Mouse (Mus musculus) intestine, embryonic 16.5 days (tissue): ENCODE measurements around the gene Nps. TPM values are rescaled to one million over a fixed set of nuclear protein-coding genes. Genes with fewer than 3 reads are reported as not detected.

ENCODE experiments used
- ATAC-seq: fragments of 200-750 bp; cut with Nextera tagmentation; 2 replicates; pipeline ENCODE4 v1.8.0; 2017; ENCODE audit warnings: moderate TSS enrichment, moderate library complexity
- H3K27ac ChIP-seq: fragments of 300-500 bp; sonication (generic); 2 replicates; pipeline ENCODE4 v1.5.1; 2014; ENCODE audit warnings: mild to moderate bottlenecking, low read length
- H3K27me3 ChIP-seq: fragments of 300-500 bp; sonication (generic); replicated peaks from 2 replicates; pipeline ENCODE4 v1.6.1; 2014; ENCODE audit warnings: low read length, control low read depth, mixed read lengths; ENCODE audit not compliant: control insufficient read depth, insufficient read depth
- H3K36me3 ChIP-seq: fragments of 300-500 bp; sonication (generic); 2 replicates; pipeline ENCODE4 v1.6.1; 2014; ENCODE audit warnings: low read length, control low read depth; ENCODE audit not compliant: control insufficient read depth, insufficient read depth
- H3K4me1 ChIP-seq: fragments of 300-500 bp; sonication (generic); 2 replicates; pipeline ENCODE4 v1.6.1; 2014; ENCODE audit warnings: low read length, control low read depth, mixed read lengths; ENCODE audit not compliant: control insufficient read depth, insufficient read depth
- H3K4me2 ChIP-seq: fragments of 300-500 bp; sonication (generic); 2 replicates; pipeline ENCODE4 v1.6.1; 2014; ENCODE audit warnings: low read depth, low read length, control low read depth
- H3K4me3 ChIP-seq: fragments of 300-500 bp; sonication (generic); 2 replicates; pipeline ENCODE4 v1.5.1; 2014; ENCODE audit warnings: mild to moderate bottlenecking, low read length
- H3K9ac ChIP-seq: fragments of 300-500 bp; sonication (generic); 2 replicates; pipeline ENCODE4 v1.6.1; 2014; ENCODE audit warnings: low read depth, low read length
- H3K9me3 ChIP-seq: fragments of 300-500 bp; sonication (generic); 2 replicates; pipeline ENCODE4 v1.6.1; 2016; ENCODE audit warnings: low read length, control low read depth; ENCODE audit not compliant: control insufficient read depth
- WGBS: fragments of 180-500 bp; shearing (Covaris S2); extraction: QIAGEN DNeasy Blood & Tissue Kit; methylation state at CpG from one replicate; pipeline ENCODE4 v1.1.7; 2014; 5-methylcytosine and 5-hydroxymethylcytosine counted together
- polyA plus RNA-seq: library from polyadenylated mRNA; unstranded; fragments of >200 nt; fragmentation: Nextera tagmentation; extraction: Ambion mirVana; gene quantifications from 2 replicates; pipeline ENCODE4 v1.2.1, GENCODE M21; 2015

Gene Nps
- polyA plus RNA-seq, 1 experiment from 2014 or later: not detected

DNA sequence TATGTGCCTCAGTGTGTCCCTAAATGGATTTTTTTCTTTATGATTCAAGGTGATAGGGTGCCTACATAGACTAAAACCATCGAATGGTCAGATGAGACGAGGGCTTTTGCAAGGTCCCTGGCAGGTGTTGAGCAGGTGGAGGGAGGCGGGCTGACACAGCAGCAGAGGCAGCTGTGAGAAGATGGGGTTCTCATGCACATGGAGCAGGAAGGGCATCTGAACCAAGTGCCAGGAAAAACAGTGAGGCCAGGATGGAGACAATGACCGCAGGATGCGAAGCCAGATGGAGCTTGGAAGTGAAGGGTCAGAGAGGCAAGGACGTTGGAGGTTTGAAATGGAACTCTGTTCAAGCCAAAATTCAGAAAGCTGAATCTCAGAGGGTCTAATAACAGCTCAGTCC, 18.5 kb upstream of the Nps start:
- H3K36me3 ChIP-seq: no peaks in the 10 kb centered on the region
- H3K27me3 ChIP-seq: no peaks in the 10 kb centered on the region
- 0 out of 2 replicates have a peak, but pooled peaks cover 2% of the 10 kb centered on the region for H3K4me1 ChIP-seq
- H3K9me3 ChIP-seq: no peaks in the 10 kb centered on the region
- no peak overlapping the region for H3K4me3 ChIP-seq
- H3K4me2 ChIP-seq: no peak overlapping the region
- no peak overlapping the region for H3K27ac ChIP-seq
- H3K9ac ChIP-seq: no peak overlapping the region
- no peak for ATAC-seq
- WGBS: 84% methylated on average over 6 of the region's 6 CpGs

DNA sequence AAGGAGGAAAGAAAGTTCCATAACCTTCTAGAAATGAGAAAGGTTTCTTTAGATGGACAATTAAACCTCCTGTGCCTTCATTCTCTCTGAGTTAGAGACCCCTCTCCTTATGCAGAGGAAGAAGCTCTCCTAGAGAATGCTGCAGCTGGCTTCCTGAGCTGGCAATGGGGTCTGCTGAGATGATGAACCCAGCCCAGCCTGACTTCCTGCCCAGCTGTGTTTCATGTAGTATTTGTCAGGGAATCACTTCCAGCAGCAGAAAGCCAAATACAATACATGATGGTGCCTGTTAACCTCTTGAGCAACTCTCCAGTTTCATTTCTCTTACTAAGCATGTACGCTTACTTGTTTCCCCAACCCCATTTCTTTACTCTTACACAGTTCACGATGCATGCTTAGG, 17.9 kb upstream of the Nps start:
- ATAC-seq: no peak
- Histone ChIP-seq H3K4me3 (no peak overlapping the region), H3K4me2 (no peak overlapping the region), H3K27ac (no peak overlapping the region), H3K9ac (no peak overlapping the region), H3K27me3 (no peaks in the 10 kb centered on the region), H3K4me1 (0 out of 2 replicates have a peak, but pooled peaks cover 2% of the 10 kb centered on the region), H3K9me3 (no peaks in the 10 kb centered on the region), H3K36me3 (no peaks in the 10 kb centered on the region)
- 81% methylated on average over 2 of the region's 2 CpGs for WGBS

DNA sequence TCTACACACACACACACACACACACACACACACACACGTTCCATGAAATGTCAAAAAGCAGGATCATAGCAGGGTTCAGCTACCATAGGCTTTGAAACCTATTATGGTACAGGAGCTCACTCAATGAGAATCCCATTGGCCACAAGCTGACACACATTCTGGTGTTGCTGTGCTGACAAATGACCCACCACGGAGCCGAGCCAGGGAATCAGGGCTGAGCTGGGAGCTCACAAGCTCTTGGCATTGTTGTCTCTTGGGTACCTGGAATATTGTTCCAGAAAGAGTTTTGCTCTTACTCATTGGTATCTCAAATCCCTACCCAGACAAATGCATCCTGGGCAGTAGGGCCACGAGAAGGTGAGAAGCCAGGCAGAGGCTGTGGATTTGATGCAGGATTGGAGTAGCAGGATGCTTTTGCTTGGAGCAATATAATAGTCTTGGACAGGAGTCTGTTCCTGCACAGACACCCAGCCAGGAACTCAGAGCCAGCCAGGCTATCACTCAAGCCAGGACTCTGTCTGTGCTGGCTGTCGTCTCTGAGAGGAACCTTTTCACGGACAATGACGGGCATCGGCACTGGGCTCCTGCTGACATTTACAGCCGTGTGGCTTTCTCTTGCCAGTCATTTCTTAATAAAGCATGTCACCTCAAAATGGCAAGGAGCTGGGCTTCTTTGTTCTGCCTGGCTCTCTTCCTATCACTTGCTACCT, 14.2 kb upstream of the Nps start:
- no peak overlapping the region for H3K27ac ChIP-seq
- 69% methylated on average over 9 of the region's 9 CpGs for WGBS
- no peaks in the 10 kb centered on the region for H3K9me3 ChIP-seq
- no peak overlapping the region for H3K9ac ChIP-seq
- ATAC-seq: no peak
- no peaks in the 10 kb centered on the region for H3K36me3 ChIP-seq
- H3K4me2 ChIP-seq: no peak overlapping the region
- H3K27me3 ChIP-seq: no peaks in the 10 kb centered on the region
- no peaks in the 10 kb centered on the region for H3K4me1 ChIP-seq
- H3K4me3 ChIP-seq: no peak overlapping the region

DNA sequence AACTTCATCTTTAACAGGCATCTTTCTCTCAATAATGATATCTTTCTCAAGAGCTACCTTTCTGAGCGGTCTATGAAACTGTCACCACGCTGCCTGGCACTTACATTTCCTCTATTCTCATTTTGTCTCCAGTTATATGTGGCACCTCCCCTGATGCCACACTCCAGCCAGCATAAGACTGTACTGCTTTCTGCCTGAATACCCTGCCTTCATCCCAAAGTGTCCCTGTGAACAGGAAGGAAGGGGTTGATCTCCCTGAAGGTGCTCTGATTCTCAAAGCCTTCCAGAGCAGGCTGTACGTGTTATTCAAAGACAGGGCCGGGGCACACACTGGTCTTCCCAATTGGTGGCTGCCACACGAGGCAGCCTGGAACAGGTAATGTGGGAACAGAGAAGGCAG, 12.1 kb upstream of the Nps start:
- H3K4me3 ChIP-seq: no peak overlapping the region
- no peak overlapping the region for H3K9ac ChIP-seq
- WGBS: 82% methylated on average over 5 of the region's 5 CpGs

DNA sequence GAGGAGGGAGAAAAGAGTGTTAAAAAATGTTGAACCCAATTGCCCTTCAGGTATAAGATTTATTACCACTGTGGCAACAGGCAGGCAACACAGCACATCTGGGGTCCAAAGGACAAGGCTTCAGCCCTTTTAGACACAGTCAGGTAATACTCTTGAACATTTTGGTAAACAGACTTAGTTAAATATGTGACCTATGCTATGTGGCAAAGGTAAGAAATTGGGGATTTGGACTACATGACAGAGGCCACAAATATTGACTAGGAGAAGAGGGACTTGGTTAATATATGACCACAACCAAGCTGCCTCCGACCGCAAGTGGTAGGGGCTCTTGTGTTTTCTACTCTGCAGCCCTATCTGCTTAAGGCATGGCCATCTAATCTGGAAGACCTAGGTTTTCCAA, 5.3 kb upstream of the Nps start:
- H3K9me3 ChIP-seq: no peaks in the 10 kb centered on the region
- no peaks in the 10 kb centered on the region for H3K27me3 ChIP-seq
- H3K36me3 ChIP-seq: no peaks in the 10 kb centered on the region
- H3K9ac ChIP-seq: no peak overlapping the region
- no peak overlapping the region for H3K4me3 ChIP-seq
- no peak overlapping the region for H3K27ac ChIP-seq
- H3K4me1 ChIP-seq: no peaks in the 10 kb centered on the region
- WGBS: 72% methylated on average over 2 of the region's 2 CpGs
- no peak for ATAC-seq
- no peak overlapping the region for H3K4me2 ChIP-seq

More for the DNA sequence above, 12.1 kb upstream of the Nps start:
- Histone ChIP-seq H3K27ac (no peak overlapping the region), H3K9me3 (no peaks in the 10 kb centered on the region), H3K27me3 (no peaks in the 10 kb centered on the region), H3K4me2 (no peak overlapping the region), H3K4me1 (no peaks in the 10 kb centered on the region), H3K36me3 (no peaks in the 10 kb centered on the region)
- no peak for ATAC-seq

DNA sequence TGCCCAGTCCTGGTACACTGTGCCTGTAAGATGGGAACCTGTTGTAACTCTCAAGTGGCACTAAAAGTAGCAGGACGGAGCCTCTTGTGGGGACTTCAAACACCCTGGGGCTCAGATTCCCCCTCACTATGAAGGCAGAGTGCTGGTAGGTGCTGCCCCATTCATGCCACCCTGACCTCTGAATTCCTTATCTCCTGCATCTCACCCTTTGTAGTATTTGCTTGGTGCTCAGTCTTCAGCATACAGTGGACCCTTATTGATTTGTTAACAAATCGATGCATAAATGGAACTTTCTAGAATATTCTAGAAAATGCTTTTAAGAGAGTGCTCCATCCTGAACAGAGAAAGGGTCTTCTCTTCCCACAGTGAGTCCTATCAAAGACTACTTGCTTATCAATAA, 4.1 kb upstream of the Nps start:
- Histone ChIP-seq H3K36me3 (no peaks in the 10 kb centered on the region), H3K4me2 (no peak overlapping the region), H3K9me3 (no peaks in the 10 kb centered on the region), H3K4me1 (no peaks in the 10 kb centered on the region), H3K27me3 (no peaks in the 10 kb centered on the region), H3K27ac (no peak overlapping the region), H3K9ac (no peak overlapping the region), H3K4me3 (no peak overlapping the region)
- 88% methylated on average over 2 of the region's 2 CpGs for WGBS
- ATAC-seq: no peak

DNA sequence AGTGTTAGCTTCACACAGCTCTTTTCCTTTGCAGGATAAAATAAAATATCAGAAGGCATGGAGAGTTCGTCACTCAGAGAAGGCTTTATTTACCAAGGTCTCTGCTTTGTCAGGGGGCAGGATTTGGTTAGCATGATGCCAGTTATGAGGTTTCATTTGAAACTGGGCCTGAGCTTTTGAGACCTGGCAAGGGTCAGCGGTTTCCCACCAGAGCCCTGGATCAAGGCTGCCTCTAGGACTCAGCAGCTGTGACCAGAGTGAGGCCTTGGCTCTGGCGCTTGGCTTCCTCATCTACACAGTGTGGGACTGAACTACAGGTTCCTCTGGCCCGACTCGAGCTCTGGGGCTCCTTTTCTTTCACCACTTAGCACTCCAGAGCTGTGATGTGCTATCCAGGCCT, 12.5 kb downstream of the Nps start:
- H3K27ac ChIP-seq: no peak overlapping the region
- no peaks in the 10 kb centered on the region for H3K27me3 ChIP-seq
- 91% methylated on average over 5 of the region's 5 CpGs for WGBS
- ATAC-seq: no peak
- H3K9me3 ChIP-seq: no peaks in the 10 kb centered on the region
- no peak overlapping the region for H3K4me2 ChIP-seq
- H3K9ac ChIP-seq: no peak overlapping the region
- H3K36me3 ChIP-seq: no peaks in the 10 kb centered on the region
- no peaks in the 10 kb centered on the region for H3K4me1 ChIP-seq
- H3K4me3 ChIP-seq: no peak overlapping the region

DNA sequence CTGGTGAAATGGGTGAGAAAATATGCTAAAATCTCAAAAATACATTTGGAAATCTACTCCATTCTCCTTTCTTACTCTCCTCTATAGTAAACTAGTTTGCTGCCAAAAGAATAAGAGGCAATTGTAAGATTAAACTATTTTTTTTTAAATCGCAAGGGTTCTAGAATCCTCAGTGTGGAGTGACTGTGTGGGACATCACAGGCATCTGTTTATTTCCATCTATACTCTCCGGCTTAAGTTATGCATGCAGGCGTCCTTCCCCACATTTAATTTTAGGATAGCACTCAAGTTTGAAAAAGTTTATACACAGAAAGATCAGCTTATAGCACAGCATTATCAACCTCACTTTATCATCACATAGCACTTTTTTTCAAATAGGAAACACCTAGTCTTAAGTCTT, 24.7 kb downstream of the Nps start:
- Histone ChIP-seq H3K36me3 (no peaks in the 10 kb centered on the region), H3K27ac (no peak overlapping the region), H3K4me3 (no peak overlapping the region), H3K9ac (no peak overlapping the region), H3K4me2 (no peak overlapping the region), H3K9me3 (no peaks in the 10 kb centered on the region), H3K27me3 (no peaks in the 10 kb centered on the region), H3K4me1 (no peaks in the 10 kb centered on the region)
- no peak for ATAC-seq
- 87% methylated on average over 3 of the region's 3 CpGs for WGBS

DNA sequence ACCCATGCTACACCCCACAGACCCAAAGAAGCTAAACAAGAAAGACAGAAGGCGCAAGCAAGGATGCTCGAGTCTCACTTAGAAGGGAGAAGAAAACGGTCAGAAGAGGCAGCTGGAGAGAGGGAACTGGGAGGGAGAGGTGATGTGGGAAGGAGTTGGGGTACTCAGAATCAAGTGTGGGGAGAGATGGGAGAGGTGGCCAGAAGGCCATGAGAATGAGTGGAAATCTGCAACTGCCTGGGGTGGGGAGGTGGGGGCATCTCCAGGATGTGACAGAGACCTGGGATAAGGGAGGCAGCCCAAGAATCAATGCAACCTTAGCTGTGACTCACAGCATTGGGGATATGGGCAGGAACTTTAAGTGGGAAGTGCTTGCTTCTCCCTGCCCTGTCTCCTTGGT, 31.5 kb downstream of the Nps start:
- no peak overlapping the region for H3K4me3 ChIP-seq
- no peaks in the 10 kb centered on the region for H3K27me3 ChIP-seq
- no peak overlapping the region for H3K4me2 ChIP-seq
- H3K4me1 ChIP-seq: no peaks in the 10 kb centered on the region
- ATAC-seq: no peak
- no peak overlapping the region for H3K27ac ChIP-seq
- WGBS: 88% methylated on average over 3 of the region's 3 CpGs
- H3K36me3 ChIP-seq: no peaks in the 10 kb centered on the region
- no peaks in the 10 kb centered on the region for H3K9me3 ChIP-seq
- no peak overlapping the region for H3K9ac ChIP-seq

DNA sequence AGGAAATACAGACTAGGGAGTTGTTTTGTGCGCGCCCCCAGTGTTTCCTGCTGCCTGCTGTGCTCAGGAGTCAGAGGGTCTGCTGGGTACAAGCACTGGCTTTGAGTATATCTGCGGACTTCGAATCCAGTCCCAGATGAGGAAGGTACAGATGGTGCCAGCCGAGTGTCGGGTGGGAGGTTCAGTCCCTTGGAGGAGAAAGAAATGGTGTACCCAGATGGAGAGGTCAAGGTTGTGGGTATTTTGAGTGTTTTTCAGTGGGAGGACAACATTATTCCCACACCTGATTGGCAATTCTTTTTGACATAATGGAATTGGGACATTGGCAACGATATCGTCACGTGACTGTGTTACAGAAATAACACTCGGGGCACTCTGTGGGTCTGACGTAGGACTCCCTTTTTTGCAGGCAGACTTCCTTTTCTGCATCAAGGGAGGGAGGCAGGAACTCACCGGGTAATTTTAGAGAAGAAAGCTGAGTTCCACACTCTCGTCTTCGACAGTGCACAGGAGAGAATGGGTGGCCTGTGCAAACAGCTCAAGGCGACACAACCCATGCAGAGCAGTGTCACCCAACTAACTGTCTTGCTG, 33.2 kb downstream of the Nps start:
- no peaks in the 10 kb centered on the region for H3K9me3 ChIP-seq
- H3K27ac ChIP-seq: no peak overlapping the region
- no peaks in the 10 kb centered on the region for H3K27me3 ChIP-seq
- 81% methylated on average over 15 of the region's 15 CpGs for WGBS
- no peak overlapping the region for H3K4me2 ChIP-seq
- no peaks in the 10 kb centered on the region for H3K4me1 ChIP-seq
- no peak overlapping the region for H3K9ac ChIP-seq
- no peaks in the 10 kb centered on the region for H3K36me3 ChIP-seq
- no peak for ATAC-seq
- H3K4me3 ChIP-seq: no peak overlapping the region
